Mouse (Mus musculus): ENCODE measurements at regions not wholly inside any gene's neighbourhood (a gene's known extent, or its start where the extent isn't known, plus 50 kb on each side); places are given as distances from the start of the nearest gene placed in this dataset.

- DNase-seq: no peak
These were observed 347.6 kb upstream of the Tbc1d2b start for GRCm38 (mm10) chr9:90618154-90618553.

DNA sequence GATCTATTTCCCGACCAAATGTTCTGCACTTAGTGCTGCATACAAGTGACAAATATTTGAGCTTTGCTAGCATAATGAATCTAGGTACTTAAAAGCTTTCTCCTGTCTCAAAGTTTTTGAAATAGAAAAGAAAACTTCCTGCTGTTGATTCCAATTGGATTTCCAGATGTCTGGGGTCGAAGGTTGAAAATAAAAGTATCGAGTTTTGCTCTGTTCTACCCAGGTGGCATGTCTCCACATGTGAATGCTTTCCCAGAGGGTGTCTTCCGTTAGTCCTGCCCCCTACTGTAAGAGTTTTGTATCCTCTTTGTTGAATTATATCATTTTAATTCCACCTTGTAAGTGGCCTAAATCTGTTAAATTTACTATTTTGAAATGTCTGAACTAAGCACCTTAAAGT, 327.3 kb upstream of the Tbc1d2b start:
- no peak for DNase-seq

- DNase-seq: no peak
These were observed 286.1 kb upstream of the Tbc1d2b start for GRCm38 (mm10) chr9:90556742-90557141.

DNA sequence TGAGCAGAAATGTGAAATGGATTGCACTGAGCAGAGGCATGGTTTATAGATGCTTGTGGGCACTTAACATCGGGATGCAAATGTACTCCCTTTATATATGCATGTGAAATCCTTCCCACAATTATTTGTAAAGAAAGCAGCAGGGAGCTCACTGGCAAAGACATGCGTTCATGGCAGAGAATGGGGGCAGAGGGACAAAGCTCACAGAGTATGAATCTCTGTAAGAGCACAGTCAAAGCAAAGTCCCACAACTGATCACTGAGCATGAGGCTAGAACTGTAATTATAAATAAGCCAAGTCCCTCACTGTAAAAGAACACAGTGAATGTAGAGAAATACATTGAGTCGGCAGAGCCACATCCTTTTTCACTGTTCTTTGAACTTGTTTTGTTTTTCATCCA, 285.6 kb upstream of the Tbc1d2b start:
- no peak for DNase-seq

DNA sequence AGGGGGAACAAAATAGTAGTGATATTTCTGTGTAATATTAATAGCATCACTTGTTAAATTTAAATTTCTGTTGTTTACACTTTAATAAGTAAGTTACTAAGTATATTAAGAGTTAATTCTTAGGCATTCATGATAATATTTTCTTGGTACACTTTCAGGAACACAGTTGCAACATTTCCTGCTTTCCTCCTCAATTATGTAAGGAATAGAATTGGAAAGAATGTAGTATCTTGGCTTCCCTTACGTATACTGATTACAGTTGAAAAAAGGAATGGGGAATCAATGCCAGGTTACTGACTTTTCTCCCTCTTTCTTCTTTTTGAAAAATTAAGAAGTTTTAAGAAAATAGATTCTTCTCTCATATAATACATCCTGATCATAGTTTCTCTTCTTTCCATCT, 277.3 kb upstream of the Tbc1d2b start:
- DNase-seq: peak; percentile 9 to 39

DNA sequence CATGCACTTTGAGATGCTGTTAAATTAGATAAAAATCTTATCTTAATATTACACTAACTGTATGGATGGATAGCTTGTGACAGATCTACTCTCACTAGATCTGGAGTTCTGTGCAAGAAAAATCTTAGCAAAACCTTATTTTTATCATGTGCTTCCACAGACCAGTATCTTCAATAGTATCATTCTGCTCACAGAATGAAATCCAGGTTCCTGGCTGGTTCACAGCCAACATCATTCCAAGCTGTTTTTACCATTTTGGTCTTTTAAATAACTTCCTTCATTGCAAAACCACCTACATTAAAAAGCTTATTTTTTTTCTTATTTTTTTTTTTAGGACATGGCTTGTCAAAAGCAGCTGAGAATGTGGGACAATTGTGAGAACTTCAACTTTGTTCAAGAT, 276.1 kb upstream of the Tbc1d2b start:
- DNase-seq: peak; percentile 23 to 27

DNA sequence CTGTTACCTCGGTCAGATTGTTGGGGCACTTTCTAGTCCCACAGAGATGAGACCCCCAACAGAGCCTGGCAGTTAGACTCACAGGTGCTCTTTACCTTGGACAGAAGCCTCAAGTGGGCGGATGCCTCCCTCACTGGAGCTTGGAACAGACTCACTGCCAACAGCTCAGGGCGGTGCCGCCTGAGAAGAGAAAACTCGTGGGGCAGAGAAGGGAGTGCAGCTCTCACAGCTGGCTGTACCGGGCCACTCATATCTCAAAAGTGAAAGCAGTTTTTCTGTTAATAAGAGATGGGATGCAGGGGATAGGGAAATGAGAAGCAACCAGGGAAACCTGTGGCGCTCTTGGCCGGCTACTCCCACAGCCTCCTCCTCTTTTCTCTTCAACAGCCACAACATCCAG, 267.1 kb upstream of the Tbc1d2b start:
- peak; percentile 41 to 48 for DNase-seq

- no peak for DNase-seq
These were observed 262.8 kb upstream of the Tbc1d2b start for GRCm38 (mm10) chr9:90533372-90533771.

DNA sequence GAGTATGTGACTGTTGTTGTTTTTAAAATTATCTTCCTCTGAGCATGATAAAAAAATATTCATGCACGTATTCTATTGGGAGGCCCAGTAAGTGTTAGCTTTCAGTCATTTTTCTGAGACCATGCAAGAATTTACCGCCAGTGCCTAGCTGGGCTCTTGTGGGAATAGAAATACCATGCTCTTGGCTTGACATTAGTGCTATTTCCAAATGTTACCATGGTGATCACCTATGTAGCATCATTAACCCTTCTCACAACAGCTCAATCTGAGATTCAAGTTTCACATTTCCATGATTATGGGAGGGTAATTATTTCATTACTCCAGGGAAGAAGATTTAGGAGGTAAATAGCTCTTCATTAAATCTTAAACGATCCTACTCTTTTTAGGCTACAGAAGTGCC, 250.6 kb upstream of the Tbc1d2b start:
- no peak for DNase-seq

GRCm38 (mm10) chr9:90494888-90495287, 224.3 kb upstream of the Tbc1d2b start:
- DNase-seq: no peak

- peak in 1 of 2 experiments; percentile 6 for DNase-seq
These were observed 220.1 kb upstream of the Tbc1d2b start for GRCm38 (mm10) chr9:90490561-90491152.

DNA sequence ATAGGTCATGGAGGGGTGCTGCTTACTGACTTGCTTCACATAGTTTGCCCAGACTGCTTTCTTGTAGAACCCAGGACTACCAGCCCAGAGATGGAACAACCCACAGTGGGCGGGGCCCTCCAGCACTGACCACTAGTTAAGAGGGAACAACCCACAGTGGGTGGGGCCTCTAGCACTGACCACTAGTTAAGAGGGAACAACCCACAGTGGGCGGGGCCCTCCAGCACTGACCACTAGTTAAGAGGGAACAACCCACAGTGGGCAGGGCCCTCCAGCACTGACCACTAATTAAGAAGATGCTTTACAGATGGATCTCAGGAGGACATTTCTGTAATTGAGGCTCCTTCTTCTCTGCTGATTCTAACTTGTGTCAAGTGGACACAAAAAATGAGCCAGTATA, 180.0 kb upstream of the Tbc1d2b start:
- DNase-seq: no peak

DNA sequence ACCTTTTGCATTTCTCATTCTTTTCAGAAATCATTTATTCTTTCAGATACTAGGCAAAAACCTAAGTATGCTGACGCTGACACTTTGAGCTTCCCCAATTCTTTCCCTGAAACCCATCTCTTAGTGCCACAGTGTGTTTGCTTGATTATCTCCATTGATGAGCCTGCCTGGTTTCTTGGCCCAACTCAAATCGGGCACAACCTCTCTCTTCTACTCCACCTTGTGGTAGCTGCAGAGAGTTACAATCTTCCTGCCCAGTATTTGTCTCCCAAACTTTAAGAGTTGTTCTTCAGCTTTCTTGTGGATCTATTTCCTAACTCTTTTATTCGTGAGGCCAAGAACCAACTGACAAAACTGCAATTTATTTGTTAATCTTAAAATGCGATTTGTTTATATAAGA, 176.4 kb upstream of the Tbc1d2b start:
- DNase-seq: peak; percentile 6 to 37

GRCm38 (mm10) chr9:90434902-90435301, 164.3 kb upstream of the Tbc1d2b start:
- no peak for DNase-seq

- DNase-seq: no peak
These were observed 160.3 kb upstream of the Tbc1d2b start for GRCm38 (mm10) chr9:90430898-90431297.

DNA sequence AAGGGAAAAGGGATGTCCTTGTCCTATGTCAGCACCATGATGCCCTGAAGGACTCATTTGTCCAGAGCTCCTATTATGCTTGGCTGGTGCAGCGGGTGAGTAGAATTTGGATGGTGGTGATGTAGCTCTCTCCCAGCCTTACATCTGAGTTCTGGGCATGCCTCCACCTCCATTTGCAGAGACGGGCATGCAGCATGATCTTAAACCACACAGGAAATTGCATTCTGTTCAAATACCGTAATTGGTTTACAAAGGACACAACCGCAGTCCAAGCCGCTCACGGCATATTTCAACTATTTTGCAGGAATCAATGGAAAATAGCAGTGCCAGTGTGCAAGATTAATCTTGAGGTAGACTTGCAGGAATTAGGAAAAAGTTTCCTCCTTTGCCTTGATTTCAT, 151.1 kb upstream of the Tbc1d2b start:
- no peak for DNase-seq

DNA sequence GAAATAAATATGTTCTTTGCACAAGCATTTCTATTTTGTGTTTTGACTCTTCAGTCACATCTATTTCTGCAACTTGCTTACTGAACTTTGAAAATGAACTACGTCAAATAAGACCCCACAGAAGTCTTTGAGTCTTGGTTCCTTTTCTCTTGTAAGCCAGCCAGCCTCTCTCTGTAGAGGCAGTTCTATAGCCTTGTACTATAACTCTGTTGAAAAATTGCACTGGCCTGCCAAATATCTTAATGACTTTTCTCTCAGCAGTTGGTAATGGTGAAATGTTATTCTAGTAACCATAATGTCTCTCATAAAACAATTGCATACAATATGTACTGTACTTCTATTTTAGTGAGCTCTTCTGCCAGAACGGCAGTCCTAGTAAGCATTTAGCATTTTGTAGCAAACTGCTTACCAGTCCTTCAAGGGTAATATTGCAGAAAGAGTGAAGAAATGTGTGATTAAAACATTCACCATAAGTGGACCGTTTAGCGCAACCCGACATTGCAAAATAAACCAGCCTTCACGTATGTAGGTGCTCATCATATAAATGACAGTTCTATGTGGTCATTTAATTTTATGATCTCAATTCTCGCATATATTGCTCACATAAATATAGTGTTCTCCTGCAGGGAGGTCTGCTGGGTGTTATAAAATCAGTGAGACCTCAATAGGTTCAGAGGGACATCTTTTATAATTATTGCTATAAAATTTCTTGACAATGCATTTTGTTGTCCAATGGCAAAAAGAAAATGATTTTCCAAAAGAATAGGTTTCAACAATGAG, 149.3 kb upstream of the Tbc1d2b start:
- DNase-seq: no peak

DNA sequence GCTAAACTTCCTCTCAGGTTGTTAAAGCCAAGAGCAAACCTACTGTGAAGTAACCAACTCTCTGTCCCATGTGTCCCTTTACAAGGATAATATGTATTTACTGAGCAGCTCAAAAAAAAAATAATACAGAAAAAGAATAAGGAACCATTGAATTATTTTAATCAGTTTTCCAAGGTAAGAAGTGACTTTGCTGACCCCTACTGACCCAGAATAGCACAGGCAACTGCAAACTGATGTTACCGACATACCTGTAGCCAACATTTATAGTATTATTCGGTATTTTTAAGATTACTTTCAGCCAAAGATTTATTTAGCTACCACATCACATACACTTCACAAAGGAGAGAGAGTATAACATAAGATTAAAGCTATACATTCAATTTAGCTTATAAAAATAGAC, 138.2 kb upstream of the Tbc1d2b start:
- DNase-seq: peak; percentile 4 to 8

- DNase-seq: no peak
These were observed 137.0 kb upstream of the Tbc1d2b start for GRCm38 (mm10) chr9:90407573-90407972.

DNA sequence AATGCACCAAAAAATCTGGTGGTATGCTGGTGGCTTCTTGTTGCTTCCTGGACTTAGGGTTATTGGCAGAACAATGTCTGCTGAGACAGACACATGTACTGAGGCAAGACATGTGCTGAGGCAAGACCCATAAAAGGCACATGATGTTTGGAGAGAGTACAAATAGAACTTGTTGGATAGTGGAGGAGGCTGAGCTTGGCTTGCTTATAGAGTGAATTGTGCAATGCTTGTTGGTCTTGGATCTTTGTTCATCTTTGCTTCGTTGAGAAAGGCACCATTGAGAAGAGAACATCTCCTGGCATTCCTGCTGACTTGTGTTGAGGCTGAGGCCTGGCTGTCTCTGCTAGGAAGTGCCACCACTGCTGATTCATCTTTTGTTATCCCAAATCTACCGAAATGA, 117.8 kb upstream of the Tbc1d2b start:
- no peak for DNase-seq

GRCm38 (mm10) chr9:90385047-90385446, 114.4 kb upstream of the Tbc1d2b start:
- no peak for DNase-seq

DNA sequence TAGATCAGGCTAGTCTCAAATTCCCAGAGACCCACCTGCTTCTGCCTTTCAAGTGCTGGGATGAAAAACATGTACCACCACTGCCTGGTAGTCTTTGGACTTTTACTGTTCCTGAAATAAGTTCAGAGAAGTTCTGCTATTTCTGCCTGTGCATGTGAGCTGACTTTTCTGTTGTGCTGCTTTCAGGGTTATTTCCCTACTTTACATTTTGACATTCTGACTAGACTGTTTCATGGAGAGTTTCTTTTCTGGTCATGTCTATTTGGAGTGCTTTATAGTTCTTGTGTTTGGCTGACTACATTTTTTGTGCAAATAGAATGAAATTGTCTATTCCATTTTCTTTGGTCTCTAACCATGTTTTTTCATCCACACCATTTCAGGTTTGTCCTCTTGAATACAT, 109.5 kb upstream of the Tbc1d2b start:
- no peak for DNase-seq

GRCm38 (mm10) chr9:90369568-90369967, 99.0 kb upstream of the Tbc1d2b start:
- DNase-seq: no peak

DNA sequence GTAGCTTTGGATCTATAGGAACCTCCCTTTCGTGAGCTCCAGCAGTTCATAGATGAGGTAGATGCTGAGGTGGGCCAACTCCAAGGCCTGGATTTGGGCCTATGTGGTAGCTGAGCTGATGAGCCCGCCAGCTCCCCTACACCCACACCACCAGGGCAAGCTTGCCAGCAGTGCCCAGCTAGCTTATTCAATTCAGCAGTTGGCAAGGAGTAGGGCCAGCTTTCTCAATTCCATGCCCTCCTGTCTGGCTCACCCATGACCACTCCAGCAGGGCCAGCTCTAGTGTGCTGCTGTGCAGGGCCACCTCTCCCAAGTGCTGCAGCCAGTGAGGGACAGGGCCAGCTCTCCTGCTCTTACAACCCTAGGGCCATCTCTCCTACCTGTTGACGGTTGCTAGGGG, 97.1 kb upstream of the Tbc1d2b start:
- DNase-seq: no peak
